Mouse (Mus musculus): Measurements from ENCODE around the gene Nova1. TPM values are rescaled to one million over a fixed set of nuclear protein-coding genes. Genes with fewer than 3 reads are reported as not detected.

Gene Nova1
- polyA plus RNA-seq, 1 experiment, result 0.96 TPM

DNA sequence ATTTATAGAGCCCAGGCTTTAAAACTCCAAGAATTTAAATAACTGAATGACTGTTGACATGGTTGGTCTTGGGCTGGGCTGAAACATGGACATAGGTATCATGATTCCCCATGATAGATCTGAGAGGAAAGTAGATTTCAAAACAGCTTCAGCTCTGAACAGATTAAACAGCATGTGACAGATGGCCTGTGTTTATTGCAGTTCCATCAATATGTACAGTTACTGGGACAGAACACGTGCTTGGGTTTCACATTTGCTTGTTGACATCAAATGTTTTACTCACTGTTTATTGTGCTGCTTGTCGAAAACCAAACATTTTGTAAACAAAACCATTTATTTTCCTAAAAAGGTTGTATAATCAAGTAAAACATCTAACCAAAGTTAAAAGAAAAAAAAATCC is 142.4 kb downstream of the Nova1 start:
- DNase-seq (ENCODE audit: low spot score), result no peak

DNA sequence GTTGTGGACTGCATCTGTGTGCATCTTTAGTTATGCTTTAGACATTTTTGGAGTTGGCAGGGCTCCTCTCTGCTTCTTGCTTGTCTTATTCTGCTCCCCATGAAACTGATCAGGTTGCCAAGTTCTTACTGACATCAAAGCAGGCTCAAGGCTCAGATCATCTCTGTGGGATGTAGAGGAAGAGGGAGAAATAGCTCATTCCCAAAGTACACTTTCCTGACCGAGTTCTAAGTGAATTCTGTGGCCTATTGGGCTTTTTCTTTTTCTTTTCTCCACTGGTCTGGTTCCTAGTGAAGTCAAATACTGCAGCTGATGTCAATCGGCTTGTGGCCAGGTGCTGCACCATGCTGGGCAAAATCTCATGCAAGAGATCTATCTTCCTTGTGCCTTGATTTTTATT is 152.0 kb downstream of the Nova1 start:
- DNase-seq (ENCODE audit: low spot score), result no peak

DNA sequence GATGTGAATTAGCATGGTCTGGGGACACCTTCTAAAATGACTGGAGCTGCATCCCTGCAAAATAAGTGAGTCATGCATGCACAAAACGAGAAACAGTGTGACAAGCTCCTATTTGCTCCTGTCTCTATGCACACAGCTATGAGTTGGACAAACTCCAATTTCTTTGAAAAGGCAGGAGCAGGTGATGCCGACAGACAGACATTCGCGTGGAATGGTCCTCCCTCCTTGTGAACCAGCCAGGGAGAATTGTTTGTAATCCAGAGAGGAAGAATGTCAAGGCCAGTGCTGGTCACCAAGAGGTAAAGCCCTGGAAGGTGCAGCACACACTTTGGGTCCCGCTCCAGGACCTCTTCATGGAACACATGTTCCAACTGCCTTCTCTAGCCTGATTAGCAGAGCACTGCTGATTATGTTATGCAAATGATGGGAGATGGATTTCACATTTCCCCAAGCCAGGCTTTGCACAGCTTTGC is 172.6 kb downstream of the Nova1 start:
- DNase-seq (ENCODE audit: low spot score), result no peak

DNA sequence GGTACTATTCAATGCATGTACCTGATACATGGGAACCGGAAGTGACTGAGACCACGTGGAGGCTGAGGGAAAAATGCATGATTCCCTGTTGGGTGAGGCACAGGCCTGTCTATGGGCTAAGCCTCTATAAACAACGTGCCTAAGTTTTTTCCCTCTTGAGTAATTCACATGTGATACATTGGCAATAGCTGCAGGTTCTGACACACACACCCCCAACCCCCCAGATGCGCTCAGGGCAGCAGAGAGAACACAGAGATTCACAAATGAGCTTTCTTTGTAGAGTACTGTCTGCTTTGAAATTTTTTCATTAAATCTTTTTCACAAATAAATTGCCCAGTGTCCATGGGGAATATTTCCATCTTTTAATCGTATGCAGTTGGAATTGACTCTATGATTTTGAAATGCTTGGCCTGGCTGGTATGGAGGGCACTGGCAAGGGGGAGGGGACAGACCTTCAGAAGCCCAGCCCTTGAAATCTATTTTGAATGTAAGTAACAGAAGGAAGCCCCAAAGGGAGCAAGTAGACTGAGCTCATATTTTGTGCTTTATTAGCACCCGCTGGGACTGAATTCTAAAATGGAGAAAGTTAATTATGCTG is 173.3 kb downstream of the Nova1 start:
- no peak for DNase-seq (ENCODE audit: low spot score)

Data from urinary bladder, adult 2 months (tissue).